Mouse (Mus musculus): ENCODE data around the gene Crlf2.
A peak's percentile ranks its signal among the peaks of the same experiment; 100 is the strongest.

Gene Crlf2

DNA sequence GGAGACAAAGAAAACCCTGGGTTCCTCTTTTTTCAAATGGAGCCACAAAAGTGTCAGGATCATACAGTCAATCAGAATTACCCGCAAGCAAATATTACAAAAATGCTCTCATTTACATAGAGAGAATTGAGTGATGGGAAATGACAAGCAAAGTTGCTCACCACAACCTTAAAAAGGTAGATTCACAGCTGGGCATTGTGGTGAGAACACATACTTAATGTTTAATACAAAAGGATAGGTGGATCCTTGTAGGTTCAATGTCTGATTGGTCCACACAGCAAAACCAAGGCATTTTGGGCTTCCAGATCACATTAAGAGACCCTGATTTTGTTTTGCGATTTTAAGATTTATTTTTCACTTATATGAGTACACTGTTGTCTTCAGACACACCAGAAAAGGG lies 11.7 kb downstream of the Crlf2 start:
- DNase-seq = no peak

- DNase-seq = no peak
Measured at GRCm38 (mm10) chr5:109509679-109510078, 49.1 kb downstream of the Crlf2 start.

DNA sequence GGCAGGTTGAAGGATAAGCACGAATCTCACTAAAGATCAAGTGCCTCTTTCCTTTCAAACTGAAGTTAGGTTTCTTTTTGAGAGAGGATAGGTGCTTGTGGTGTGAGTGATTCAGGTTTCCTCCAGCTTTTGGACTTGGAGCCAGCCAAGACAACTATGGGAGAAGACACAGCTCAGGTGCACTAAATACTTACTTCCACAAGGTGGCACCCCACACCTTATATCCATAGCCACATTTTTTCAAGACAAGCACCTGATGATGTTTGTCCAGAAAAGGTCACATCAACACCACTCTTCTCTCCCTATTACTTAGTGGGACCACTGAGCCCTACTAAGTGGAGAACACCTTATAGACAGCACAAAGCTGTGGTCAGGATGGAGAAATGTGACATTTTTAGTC lies 52.1 kb downstream of the Crlf2 start:
- DNase-seq = peak; percentile 17
